Mouse (Mus musculus): ENCODE data around the gene Smtn. TPM values are rescaled to one million over a fixed set of nuclear protein-coding genes. Genes with fewer than 3 reads are reported as not detected.

Smtn gene
- polyA plus RNA-seq, 1 experiment from 2014 or later: 39.2 TPM

DNA sequence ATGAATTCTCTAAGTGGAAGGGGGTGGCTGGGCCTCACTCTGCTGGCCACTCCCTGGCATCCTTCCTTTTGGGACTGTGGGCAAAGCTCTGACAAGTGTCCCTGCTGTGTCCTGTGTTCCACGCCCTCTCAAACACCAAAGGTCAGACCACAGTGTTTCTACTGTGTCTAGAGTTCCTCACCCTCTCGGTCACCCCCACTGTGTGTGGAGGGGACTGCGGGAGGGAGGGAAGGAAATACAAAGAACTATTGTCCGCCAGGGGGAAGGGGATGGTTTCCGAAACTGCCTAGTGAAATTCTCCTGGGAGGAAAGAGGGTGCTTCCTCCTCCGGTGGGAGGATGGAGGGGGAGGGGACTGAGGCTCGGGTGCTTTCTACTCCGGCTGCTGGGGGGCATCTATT, 5.5 kb downstream of the Smtn start:
- peaks cover 34% of the 10 kb centered on the region for H3K4me1 ChIP-seq
- H3K36me3 ChIP-seq: peaks cover 28% of the 10 kb centered on the region
- H3K27me3 ChIP-seq: no peaks in the 10 kb centered on the region; the same call in 1 of the 2 replicates
- no peaks in the 10 kb centered on the region for H3K9me3 ChIP-seq
- WGBS: 2% methylated on average over 8 of the region's 8 CpGs
- 0 out of 2 replicates have a peak, but pooled peaks have one; percentile 2 for ATAC-seq (ENCODE audit: low FRiP score, low read depth)
- peak overlapping the region; percentile 63 for H3K9ac ChIP-seq (replicated peaks)
- H3K27ac ChIP-seq (replicated peaks): peak overlapping the region; percentile 75
- peak overlapping the region; percentile 57; the same call in 1 of the 2 replicates for H3K4me3 ChIP-seq
- H3K4me2 ChIP-seq (replicated peaks): peak overlapping the region; percentile 88

- H3K9me3 ChIP-seq: no peaks in the 10 kb centered on the region
- H3K4me1 ChIP-seq: peaks cover 31% of the 10 kb centered on the region
- no peak overlapping the region for H3K9ac ChIP-seq (replicated peaks)
- ATAC-seq (ENCODE audit: low FRiP score, low read depth): no peak
- peaks cover 43% of the 10 kb centered on the region for H3K36me3 ChIP-seq
- H3K27me3 ChIP-seq: no peaks in the 10 kb centered on the region; the same call in 1 of the 2 replicates
- no peak overlapping the region for H3K4me3 ChIP-seq
- 91% methylated on average over 17 of the region's 17 CpGs for WGBS
- no peak overlapping the region for H3K4me2 ChIP-seq (replicated peaks)
- H3K27ac ChIP-seq (replicated peaks): no peak overlapping the region
These were observed 6.9 kb downstream of the Smtn start for GRCm38 (mm10) chr11:3533406-3533932.

DNA sequence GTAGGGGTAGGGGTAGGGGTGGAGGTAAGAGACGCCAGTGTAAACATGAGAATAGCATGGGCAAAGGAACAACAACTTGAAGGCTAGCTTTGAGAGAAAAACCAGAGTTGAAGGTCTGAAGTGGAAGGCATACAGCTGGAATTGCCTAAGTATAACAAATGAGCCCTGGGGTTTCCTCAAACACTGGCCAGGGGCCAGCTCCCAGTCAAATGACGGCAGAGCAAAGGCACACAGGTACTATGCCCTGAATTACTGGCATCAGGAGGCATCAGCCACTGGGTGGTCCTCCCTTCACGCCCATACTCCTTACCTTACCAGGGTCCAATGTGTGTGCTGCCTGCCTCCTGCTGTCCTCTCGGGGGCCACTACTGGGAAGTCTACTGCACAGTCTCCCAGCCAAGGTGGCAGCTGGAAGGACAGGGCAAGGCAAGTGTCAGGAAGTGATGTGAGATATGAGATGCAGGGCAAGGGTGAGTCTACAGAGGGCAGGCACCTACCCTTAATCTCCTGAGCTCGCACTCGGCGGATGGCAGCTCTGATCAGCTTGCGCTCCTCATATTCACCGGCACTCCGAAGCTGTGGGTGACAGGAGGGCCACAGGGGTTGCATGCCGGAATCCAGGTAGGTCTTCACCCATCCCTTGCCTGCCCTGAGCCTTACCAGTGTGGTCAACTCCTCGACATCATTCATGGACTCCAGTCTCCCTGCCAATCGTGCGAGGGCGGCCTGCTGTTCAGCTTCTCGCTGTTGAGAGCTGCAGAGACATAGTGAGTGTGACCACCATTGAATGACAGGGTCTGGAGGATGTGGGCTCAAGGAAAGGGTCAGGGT, 8.1 kb downstream of the Smtn start:
- Histone ChIP-seq H3K4me1 (peaks cover 21% of the 10 kb centered on the region), H3K9ac (replicated peaks) (no peak overlapping the region), H3K27ac (replicated peaks) (no peak overlapping the region), H3K27me3 (no peaks in the 10 kb centered on the region; the same call in 1 of the 2 replicates), H3K9me3 (no peaks in the 10 kb centered on the region), H3K36me3 (peaks cover 43% of the 10 kb centered on the region), H3K4me2 (replicated peaks) (no peak overlapping the region), H3K4me3 (no peak overlapping the region)
- no peak for ATAC-seq (ENCODE audit: low FRiP score, low read depth)
- WGBS: 92% methylated on average over 16 of the region's 16 CpGs

DNA sequence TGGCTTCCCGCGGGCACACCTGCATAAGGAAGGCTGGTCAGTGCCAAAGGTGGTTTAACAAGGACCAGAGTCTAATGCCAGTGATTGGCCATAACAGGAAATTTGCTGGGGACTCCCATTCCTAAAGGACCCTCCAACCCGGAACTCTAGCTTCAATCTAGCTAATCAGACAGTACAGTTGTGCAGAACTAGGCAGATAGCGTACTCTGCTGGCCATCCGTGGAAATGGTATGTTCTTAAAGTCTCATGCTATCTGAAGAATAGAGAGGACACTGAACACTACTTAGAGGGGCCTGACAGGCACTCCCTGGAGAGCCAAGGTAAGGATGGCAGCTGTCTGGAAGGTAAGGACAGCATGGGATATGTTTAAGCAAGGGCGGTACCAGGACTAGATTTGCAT, 8.8 kb downstream of the Smtn start:
- 77% methylated on average over 6 of the region's 6 CpGs for WGBS
- peaks cover 50% of the 10 kb centered on the region for H3K36me3 ChIP-seq

GRCm38 (mm10) chr11:3530731-3531130, 9.7 kb downstream of the Smtn start:
- no peak overlapping the region for H3K4me2 ChIP-seq (replicated peaks)
- 96% methylated on average over 3 of the region's 3 CpGs for WGBS
- peaks cover 59% of the 10 kb centered on the region for H3K36me3 ChIP-seq
- no peak overlapping the region for H3K4me3 ChIP-seq
- H3K9me3 ChIP-seq: no peaks in the 10 kb centered on the region
- H3K27me3 ChIP-seq: no peaks in the 10 kb centered on the region
- no peak overlapping the region for H3K27ac ChIP-seq (replicated peaks)
- H3K9ac ChIP-seq (replicated peaks): no peak overlapping the region
- H3K4me1 ChIP-seq: peaks cover 9% of the 10 kb centered on the region
- no peak for ATAC-seq (ENCODE audit: low FRiP score, low read depth)

More for the DNA sequence above, 8.8 kb downstream of the Smtn start:
- ATAC-seq (ENCODE audit: low FRiP score, low read depth): no peak
- no peak overlapping the region for H3K9ac ChIP-seq (replicated peaks)
- no peaks in the 10 kb centered on the region for H3K27me3 ChIP-seq
- no peaks in the 10 kb centered on the region for H3K9me3 ChIP-seq
- no peak overlapping the region for H3K4me2 ChIP-seq (replicated peaks)
- H3K4me3 ChIP-seq: no peak overlapping the region
- H3K4me1 ChIP-seq: peaks cover 18% of the 10 kb centered on the region
- H3K27ac ChIP-seq (replicated peaks): no peak overlapping the region

- Histone ChIP-seq H3K4me1 (no peaks in the 10 kb centered on the region), H3K4me3 (no peak overlapping the region), H3K27me3 (no peaks in the 10 kb centered on the region), H3K4me2 (replicated peaks) (no peak overlapping the region), H3K9me3 (no peaks in the 10 kb centered on the region), H3K9ac (replicated peaks) (no peak overlapping the region), H3K27ac (replicated peaks) (no peak overlapping the region), H3K36me3 (peaks cover 70% of the 10 kb centered on the region)
- no peak for ATAC-seq (ENCODE audit: low FRiP score, low read depth)
- WGBS: 87% methylated on average over 20 of the region's 20 CpGs
These were observed 10.7 kb downstream of the Smtn start for GRCm38 (mm10) chr11:3529476-3530252.

GRCm38 (mm10) chr11:3528208-3528607, 12.2 kb downstream of the Smtn start:
- peaks cover 81% of the 10 kb centered on the region for H3K36me3 ChIP-seq
- H3K27ac ChIP-seq (replicated peaks): no peak overlapping the region
- no peak overlapping the region for H3K4me2 ChIP-seq (replicated peaks)
- 92% methylated on average over 6 of the region's 6 CpGs for WGBS
- H3K27me3 ChIP-seq: no peaks in the 10 kb centered on the region
- H3K4me1 ChIP-seq: no peaks in the 10 kb centered on the region
- no peaks in the 10 kb centered on the region for H3K9me3 ChIP-seq
- no peak overlapping the region for H3K4me3 ChIP-seq
- ATAC-seq (ENCODE audit: low FRiP score, low read depth): no peak
- no peak overlapping the region for H3K9ac ChIP-seq (replicated peaks)

DNA sequence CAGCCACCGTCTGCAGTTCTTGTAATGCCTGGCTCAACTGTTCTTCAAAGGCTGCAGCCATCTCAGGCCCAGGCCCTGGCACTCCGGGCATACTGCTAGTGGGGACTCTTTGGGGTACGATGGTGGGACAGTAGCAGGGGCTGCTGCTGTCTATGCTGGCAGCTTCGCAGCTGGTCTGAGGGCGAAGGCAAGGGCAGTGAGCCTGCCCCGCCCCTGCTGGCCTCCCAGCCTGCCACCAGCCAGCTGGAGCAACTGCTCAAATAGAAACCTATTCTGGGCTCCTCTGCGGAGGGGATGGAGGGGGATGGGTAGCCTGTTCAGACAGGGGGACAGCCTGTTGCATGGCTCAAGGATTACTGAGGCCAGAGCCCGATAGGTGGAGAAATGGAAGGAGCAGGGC, 12.6 kb downstream of the Smtn start:
- no peak overlapping the region for H3K4me3 ChIP-seq
- H3K27ac ChIP-seq (replicated peaks): no peak overlapping the region
- H3K4me2 ChIP-seq (replicated peaks): no peak overlapping the region
- peaks cover 79% of the 10 kb centered on the region for H3K36me3 ChIP-seq
- 80% methylated on average over 8 of the region's 8 CpGs for WGBS
- H3K27me3 ChIP-seq: no peaks in the 10 kb centered on the region
- 0 out of 2 replicates have a peak overlapping the region, but pooled peaks have one; percentile 1 for H3K9ac ChIP-seq (replicated peaks)
- no peaks in the 10 kb centered on the region for H3K9me3 ChIP-seq
- ATAC-seq (ENCODE audit: low FRiP score, low read depth): no peak
- H3K4me1 ChIP-seq: no peaks in the 10 kb centered on the region

DNA sequence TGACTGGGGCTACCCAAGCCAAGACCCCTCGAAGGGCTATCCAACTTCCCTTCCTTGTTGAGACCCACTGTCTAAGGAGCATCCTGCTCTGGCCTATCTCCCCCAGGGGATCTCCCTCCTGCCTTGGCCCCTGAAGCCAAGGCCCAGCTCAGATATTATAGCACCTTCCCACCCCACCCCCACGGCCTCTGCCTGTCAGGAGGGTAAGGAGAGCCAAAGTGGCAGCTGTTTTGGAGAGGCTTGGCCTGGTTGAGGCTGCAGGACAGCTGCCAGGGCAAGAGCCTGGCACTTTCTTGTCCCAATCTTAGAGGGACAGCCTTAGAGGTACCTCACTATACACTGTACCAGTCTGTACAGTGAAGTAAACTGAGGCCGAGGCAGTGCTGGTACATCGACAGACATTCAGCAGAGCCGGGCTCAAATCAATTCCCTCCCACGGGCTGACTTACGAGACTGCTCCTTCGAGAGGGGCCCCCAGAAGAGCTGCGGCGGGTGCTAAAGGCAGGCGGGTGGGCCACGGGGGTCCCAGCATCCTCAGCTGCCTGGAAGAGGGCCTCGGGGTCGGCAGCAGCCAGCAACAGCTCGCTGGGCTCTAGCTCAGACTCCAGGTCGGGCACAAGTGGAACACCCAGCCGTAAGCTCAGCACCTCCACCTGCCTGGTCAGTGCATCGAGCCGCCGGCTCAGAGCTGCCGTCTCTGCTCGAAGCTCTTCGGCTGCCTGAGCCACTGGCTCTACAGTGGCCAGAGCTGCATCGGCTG, 13.3 kb downstream of the Smtn start:
- Histone ChIP-seq H3K27me3 (no peaks in the 10 kb centered on the region), H3K27ac (replicated peaks) (no peak overlapping the region), H3K4me2 (replicated peaks) (no peak overlapping the region), H3K4me3 (no peak overlapping the region), H3K9me3 (no peaks in the 10 kb centered on the region), H3K9ac (replicated peaks) (0 out of 2 replicates have a peak overlapping the region, but pooled peaks have one; percentile 1), H3K4me1 (no peaks in the 10 kb centered on the region), H3K36me3 (peaks cover 79% of the 10 kb centered on the region)
- no peak for ATAC-seq (ENCODE audit: low FRiP score, low read depth)
- WGBS: 92% methylated on average over 24 of the region's 24 CpGs

DNA sequence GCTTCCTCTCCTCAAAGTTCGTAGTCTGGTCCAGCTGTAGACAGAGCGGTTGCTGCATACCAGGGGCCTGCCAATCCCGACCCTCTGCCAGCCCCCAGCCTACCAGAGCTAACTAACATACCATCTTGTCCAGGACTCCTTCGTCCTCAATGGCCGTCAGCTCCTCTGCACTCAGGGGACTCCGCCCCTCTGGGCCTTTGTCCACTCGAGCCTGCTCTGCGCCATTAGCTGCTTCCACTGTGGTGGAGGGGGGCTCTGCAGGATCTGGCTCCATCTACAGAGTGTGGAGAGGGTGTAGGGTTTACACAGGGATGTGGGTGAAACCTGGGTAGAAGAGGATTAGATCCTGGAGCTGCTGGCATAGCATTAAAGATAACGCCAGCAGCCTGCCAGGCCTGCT, 14.2 kb downstream of the Smtn start:
- Histone ChIP-seq H3K36me3 (peaks cover 77% of the 10 kb centered on the region), H3K9me3 (no peaks in the 10 kb centered on the region), H3K27ac (replicated peaks) (no peak overlapping the region), H3K4me2 (replicated peaks) (no peak overlapping the region), H3K9ac (replicated peaks) (no peak overlapping the region), H3K4me1 (no peaks in the 10 kb centered on the region), H3K27me3 (no peaks in the 10 kb centered on the region), H3K4me3 (no peak overlapping the region)
- ATAC-seq (ENCODE audit: low FRiP score, low read depth): no peak
- WGBS: 79% methylated on average over 9 of the region's 9 CpGs

DNA sequence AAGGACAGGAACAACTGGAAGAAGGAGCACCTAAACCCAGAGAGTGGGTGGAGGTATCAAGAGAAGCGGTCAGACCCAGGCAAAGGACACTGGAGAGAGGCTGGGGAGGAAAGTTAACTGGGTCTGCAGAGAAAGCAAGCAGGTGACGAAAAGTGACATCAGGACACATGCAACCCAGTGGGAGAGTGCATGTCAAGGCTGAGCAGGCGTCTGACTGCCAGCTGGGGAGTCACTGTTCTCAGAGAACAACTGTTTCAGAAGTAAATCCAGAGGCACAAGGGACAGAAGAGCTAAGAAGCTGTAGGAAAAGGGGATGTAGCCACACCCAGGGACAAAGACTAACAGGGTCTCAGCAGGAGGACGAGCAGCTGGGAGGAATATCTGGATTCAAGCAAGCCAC, 14.9 kb downstream of the Smtn start:
- ATAC-seq (ENCODE audit: low FRiP score, low read depth): no peak
- peaks cover 71% of the 10 kb centered on the region for H3K36me3 ChIP-seq
- no peaks in the 10 kb centered on the region for H3K9me3 ChIP-seq
- no peak overlapping the region for H3K27ac ChIP-seq (replicated peaks)
- no peak overlapping the region for H3K4me3 ChIP-seq
- H3K9ac ChIP-seq (replicated peaks): no peak overlapping the region
- 82% methylated on average over 4 of the region's 4 CpGs for WGBS
- H3K27me3 ChIP-seq: no peaks in the 10 kb centered on the region
- H3K4me2 ChIP-seq (replicated peaks): no peak overlapping the region
- H3K4me1 ChIP-seq: no peaks in the 10 kb centered on the region

Data from midbrain, embryonic 12.5 days (tissue).